Mouse (Mus musculus) liver, postnatal 0 days (tissue): ENCODE data around the gene Cyp8b1. TPM values are rescaled to one million over a fixed set of nuclear protein-coding genes. Genes with fewer than 3 reads are reported as not detected.

Experiments
- ATAC-seq: fragments of 200-750 bp; cut with Nextera tagmentation; 2 replicates; pipeline ENCODE4 v1.8.0; 2017; ENCODE audit warnings: mild to moderate bottlenecking, moderate library complexity
- DNase-seq: peaks from one replicate; pipeline ENCODE4 v3.0.0-alpha.2; 2016
- H3K27ac ChIP-seq: fragments of 300-500 bp; sonication (generic); 2 replicates; pipeline ENCODE4 v1.5.1; 2014; ENCODE audit warnings: antibody characterized with exemption, moderate library complexity, mild to moderate bottlenecking, low read depth
- H3K27me3 ChIP-seq: fragments of 300-500 bp; sonication (generic); 2 replicates; pipeline ENCODE4 v1.6.1; 2014; ENCODE audit warnings: low read length, control low read depth, mixed read lengths; ENCODE audit not compliant: insufficient read depth
- H3K36me3 ChIP-seq: fragments of 300-500 bp; sonication (generic); replicated peaks from 2 replicates; pipeline ENCODE4 v1.6.1; 2014; ENCODE audit warnings: mild to moderate bottlenecking, control low read depth, low read length, moderate library complexity, mixed read lengths; ENCODE audit not compliant: insufficient read depth
- H3K4me1 ChIP-seq: fragments of 300-500 bp; sonication (generic); 2 replicates; pipeline ENCODE4 v1.6.1; 2014; ENCODE audit warnings: antibody characterized with exemption, mild to moderate bottlenecking, control low read depth; ENCODE audit not compliant: insufficient read depth
- H3K4me2 ChIP-seq: fragments of 300-500 bp; sonication (generic); 2 replicates; pipeline ENCODE4 v1.6.1; 2014; ENCODE audit warnings: low read depth, mild to moderate bottlenecking, low read length, moderate library complexity, mixed read lengths
- H3K4me3 ChIP-seq: fragments of 300-500 bp; sonication (generic); 2 replicates; pipeline ENCODE4 v1.5.1; 2014; ENCODE audit warnings: low read depth, low read length
- H3K9ac ChIP-seq: fragments of 300-500 bp; sonication (generic); replicated peaks from 2 replicates; pipeline ENCODE4 v1.6.1; 2014; ENCODE audit warnings: mild to moderate bottlenecking, moderate library complexity
- H3K9me3 ChIP-seq: fragments of 300-500 bp; sonication (generic); 2 replicates; pipeline ENCODE4 v1.6.1; 2016; ENCODE audit warnings: mild to moderate bottlenecking, control low read depth, low read length, mixed read lengths
- CTCF ChIP-seq: sonication (generic); IDR thresholded peaks from 2 replicates; pipeline ENCODE4 v1.5.1; 2016; ENCODE audit warnings: antibody characterized with exemption, low read depth
- EP300 ChIP-seq: IDR thresholded peaks from 2 replicates; pipeline ENCODE4 v1.6.1; 2016; ENCODE audit warnings: antibody characterized with exemption, low read depth, mild to moderate bottlenecking
- WGBS: fragments of 180-500 bp; shearing (Covaris S2); extraction: QIAGEN DNeasy Blood & Tissue Kit; methylation state at CpG from one replicate; pipeline ENCODE4 v1.1.7; 2014; ENCODE audit not compliant: insufficient replicate concordance; 5-methylcytosine and 5-hydroxymethylcytosine counted together
- polyA plus RNA-seq: library from polyadenylated mRNA; unstranded; fragments of >200 nt; fragmentation: Nextera tagmentation; extraction: Ambion mirVana; gene quantifications from 2 replicates; pipeline ENCODE4 v1.2.1, GENCODE M21; 2015

Gene Cyp8b1
- polyA plus RNA-seq, 1 experiment from 2014 or later: 144 TPM

- TF ChIP-seq EP300: no peak
- TF ChIP-seq CTCF: no peak
- 68% methylated on average over 6 of the region's 6 CpGs for WGBS
- no peak for ATAC-seq
- H3K9ac ChIP-seq: no peak overlapping the region
- H3K4me2 ChIP-seq: no peak overlapping the region
- DNase-seq: no peak
- no peaks in the 10 kb centered on the region for H3K27me3 ChIP-seq
- no peak overlapping the region for H3K27ac ChIP-seq
- no peaks in the 10 kb centered on the region for H3K4me1 ChIP-seq
- no peak overlapping the region for H3K4me3 ChIP-seq
- no peaks in the 10 kb centered on the region for H3K9me3 ChIP-seq
- no peaks in the 10 kb centered on the region for H3K36me3 ChIP-seq
Measured at GRCm38 (mm10) chr9:121868236-121868635, 47.9 kb downstream of the Cyp8b1 start.

GRCm38 (mm10) chr9:121867632-121868031 lies 48.5 kb downstream of the Cyp8b1 start:
- Histone ChIP-seq H3K4me2 (no peak overlapping the region), H3K27me3 (no peaks in the 10 kb centered on the region), H3K27ac (no peak overlapping the region), H3K4me1 (no peaks in the 10 kb centered on the region), H3K36me3 (no peaks in the 10 kb centered on the region), H3K9me3 (no peaks in the 10 kb centered on the region), H3K4me3 (no peak overlapping the region), H3K9ac (no peak overlapping the region)
- TF ChIP-seq CTCF (no peak), EP300 (no peak)
- no peak for DNase-seq
- WGBS: 81% methylated on average over 6 of the region's 6 CpGs
- no peak for ATAC-seq

- TF ChIP-seq CTCF (no peak), EP300 (no peak)
- 51% methylated on average over 3 of the region's 3 CpGs for WGBS
- H3K9ac ChIP-seq: no peak overlapping the region
- no peak for ATAC-seq
- no peaks in the 10 kb centered on the region for H3K4me1 ChIP-seq
- no peaks in the 10 kb centered on the region for H3K9me3 ChIP-seq
- no peak overlapping the region for H3K4me3 ChIP-seq
- H3K4me2 ChIP-seq: no peak overlapping the region
- H3K27me3 ChIP-seq: no peaks in the 10 kb centered on the region
- no peak for DNase-seq
- no peaks in the 10 kb centered on the region for H3K36me3 ChIP-seq
- H3K27ac ChIP-seq: no peak overlapping the region
Measured at GRCm38 (mm10) chr9:121865425-121866008, 50.6 kb downstream of the Cyp8b1 start.

DNA sequence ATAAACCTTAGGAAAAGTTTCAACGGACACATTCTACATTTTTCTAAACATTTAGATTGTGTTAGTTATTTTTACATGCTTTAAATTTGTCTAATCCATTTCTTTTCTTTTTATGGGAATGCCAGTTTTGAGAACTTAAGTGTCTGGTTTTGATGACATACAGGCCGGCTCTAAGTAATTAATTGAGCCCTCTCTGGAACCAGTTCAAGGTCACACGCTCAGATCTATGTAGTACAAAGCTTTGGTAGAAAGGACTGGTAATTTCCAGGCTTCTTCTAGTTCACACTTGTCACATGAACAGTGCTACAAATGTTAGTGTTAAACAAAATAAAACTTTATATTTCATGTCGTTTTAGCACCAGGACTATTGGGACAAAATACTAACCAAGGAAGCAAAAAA lies 51.3 kb downstream of the Cyp8b1 start:
- no peak for DNase-seq

More for the DNA sequence above, 51.3 kb downstream of the Cyp8b1 start:
- H3K9ac ChIP-seq: no peak overlapping the region
- no peaks in the 10 kb centered on the region for H3K9me3 ChIP-seq
- H3K27me3 ChIP-seq: no peaks in the 10 kb centered on the region
- H3K27ac ChIP-seq: no peak overlapping the region
- H3K36me3 ChIP-seq: no peaks in the 10 kb centered on the region
- ATAC-seq: no peak
- H3K4me1 ChIP-seq: no peaks in the 10 kb centered on the region
- no peak overlapping the region for H3K4me3 ChIP-seq
- WGBS: 66% methylated on average over 4 of the region's 4 CpGs
- H3K4me2 ChIP-seq: no peak overlapping the region
- no peak for TF ChIP-seq CTCF
- no peak for TF ChIP-seq EP300

Other genes starting within 250 kb of the Cyp8b1 start
- gene Sec22c, start 210.8 kb downstream of the Cyp8b1 start, polyA plus RNA-seq: 3.6 and 4.4 TPM in 2 replicates
- gene Ss18l2, start 206.0 kb downstream of the Cyp8b1 start, polyA plus RNA-seq: 112 and 119 TPM in 2 replicates
- 14.9 and 17.3 TPM in 2 replicates for gene Nktr, start 197.1 kb downstream of the Cyp8b1 start, polyA plus RNA-seq
- 0.68 and 1.5 TPM in 2 replicates for gene Zfp651, start 157.0 kb downstream of the Cyp8b1 start, polyA plus RNA-seq
- 0.13 and 0.81 TPM in 2 replicates for gene Klhl40, start 138.7 kb downstream of the Cyp8b1 start, polyA plus RNA-seq
- gene Hhatl, start 123.8 kb downstream of the Cyp8b1 start, polyA plus RNA-seq: 0.73 TPM in 1 of 2 replicates, not detected in the other
- not detected in 2 replicates for gene Ccdc13, start 76.8 kb downstream of the Cyp8b1 start, polyA plus RNA-seq
- gene Higd1a, start 57.9 kb downstream of the Cyp8b1 start, polyA plus RNA-seq: 126 and 134 TPM in 2 replicates
- 1.0 and 1.1 TPM in 2 replicates for gene Ackr2, start 17.9 kb downstream of the Cyp8b1 start, polyA plus RNA-seq
- gene Fam198a, start 34.7 kb upstream of the Cyp8b1 start, polyA plus RNA-seq: 0.31 and 0.32 TPM in 2 replicates
- gene Pomgnt2, start 80.8 kb upstream of the Cyp8b1 start, polyA plus RNA-seq: 3.1 and 3.6 TPM in 2 replicates
- 24.0 and 25.5 TPM in 2 replicates for gene Snrk, start 201.0 kb upstream of the Cyp8b1 start, polyA plus RNA-seq